Mouse (Mus musculus) megakaryocyte progenitor cell, adult 5-6 weeks (primary cell): ENCODE data around the gene Pigf. TPM values are rescaled to one million over a fixed set of nuclear protein-coding genes. Genes with fewer than 3 reads are reported as not detected.

Experiments
- ATAC-seq: replicated peaks from 2 replicates; pipeline ENCODE4 v1.8.0; 2016; ENCODE audit warnings: mild to moderate bottlenecking, moderate TSS enrichment, inconsistent platforms; ENCODE audit not compliant: poor library complexity
- total RNA-seq, 2 experiments: library from RNA; stranded (forward) in 1 of 2; stranded (reverse) in 1 of 2; fragments of 157-497, 149-512 nt in 1 of 2; fragments of 200-1000 nt in 1 of 2; gene quantifications; 2 replicates each; pipeline versions ENCODE4 v1.2.3 to v1.2.4; 2015 to 2017

The Pigf gene
- total RNA-seq, 2 experiments from 2014 or later = 15.5 to 20.8 TPM

DNA sequence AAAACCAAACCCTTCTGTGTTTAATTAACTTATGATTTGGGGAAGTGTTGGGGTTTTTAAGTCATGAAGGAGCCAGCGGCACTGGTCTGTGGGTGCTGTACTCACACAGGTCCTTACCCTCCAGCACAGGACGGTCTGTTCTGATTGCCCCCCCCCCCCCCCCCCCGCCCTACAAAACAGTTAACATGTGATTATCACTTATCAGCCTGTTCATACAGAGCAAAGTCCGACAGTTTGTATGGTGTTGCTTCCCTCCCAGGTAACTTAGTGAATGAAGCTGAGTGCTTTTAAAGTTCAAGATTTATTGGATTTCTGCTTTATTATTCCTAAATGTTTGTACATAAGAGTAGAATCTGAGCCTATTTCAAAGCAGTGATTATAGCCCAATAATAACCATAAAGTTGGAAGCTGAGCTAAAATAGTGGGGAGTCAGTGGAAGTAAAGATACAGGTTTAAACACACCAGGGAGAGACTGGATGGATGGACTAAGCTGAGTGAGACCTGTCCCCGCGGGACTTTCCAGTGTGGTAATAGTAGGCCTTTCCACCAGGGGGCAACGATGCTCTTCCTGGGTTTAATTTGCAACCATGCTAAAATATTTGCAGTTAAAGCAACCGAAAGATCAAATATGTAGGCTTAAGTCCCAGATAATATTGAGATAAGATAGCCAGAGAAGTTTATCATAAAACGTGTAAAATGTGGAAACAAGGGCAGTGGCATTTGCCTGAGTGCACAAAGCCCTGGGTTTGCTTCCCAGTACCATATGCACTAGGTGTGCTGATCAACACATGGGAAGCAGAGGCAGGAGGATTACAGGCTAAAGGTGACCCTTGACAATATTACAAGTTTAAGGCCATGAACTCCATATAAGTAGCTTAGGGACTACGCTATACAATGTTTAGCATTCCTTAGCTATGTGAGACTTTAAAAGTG, 11.2 kb upstream of the Pigf start:
- ATAC-seq = peak; percentile 95

DNA sequence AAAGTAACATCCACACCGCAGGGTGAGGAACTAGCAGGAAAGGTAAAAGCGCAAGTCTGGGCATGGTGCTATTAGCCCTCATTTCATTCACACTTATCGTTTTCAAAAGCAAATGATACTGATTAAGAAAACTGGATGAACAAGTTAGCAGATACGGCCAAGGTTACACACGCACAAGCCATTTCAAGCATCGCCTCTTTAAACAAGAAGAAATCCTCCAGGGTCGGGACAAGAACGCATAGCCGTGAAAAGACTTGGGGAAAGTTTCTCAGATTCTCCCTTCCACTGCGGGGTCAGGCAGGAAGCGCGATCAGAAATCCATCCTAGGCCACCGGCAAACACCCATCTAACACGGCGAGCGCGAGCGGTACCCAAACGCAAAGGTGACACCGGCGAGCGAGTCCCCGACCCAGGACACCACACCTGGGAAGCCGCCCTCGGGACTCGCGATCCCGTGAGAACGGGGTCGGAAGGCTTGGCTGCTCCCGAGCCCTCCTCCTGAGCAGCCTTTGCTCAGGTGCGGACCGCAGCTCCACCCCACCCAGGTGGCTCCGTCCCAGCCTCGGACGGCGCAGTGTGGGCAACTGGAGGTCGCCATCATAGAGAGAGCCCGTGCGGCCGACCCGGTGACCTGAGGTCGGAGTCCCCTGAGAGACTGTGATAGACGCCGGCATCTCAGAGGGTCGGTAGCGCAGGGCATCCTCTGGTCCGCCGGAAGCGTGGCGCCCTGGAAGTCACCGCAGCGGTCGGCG, 539 bp downstream of the Pigf start:
- ATAC-seq = 0 out of 2 replicates have a peak, but pooled peaks have one; percentile 0

DNA sequence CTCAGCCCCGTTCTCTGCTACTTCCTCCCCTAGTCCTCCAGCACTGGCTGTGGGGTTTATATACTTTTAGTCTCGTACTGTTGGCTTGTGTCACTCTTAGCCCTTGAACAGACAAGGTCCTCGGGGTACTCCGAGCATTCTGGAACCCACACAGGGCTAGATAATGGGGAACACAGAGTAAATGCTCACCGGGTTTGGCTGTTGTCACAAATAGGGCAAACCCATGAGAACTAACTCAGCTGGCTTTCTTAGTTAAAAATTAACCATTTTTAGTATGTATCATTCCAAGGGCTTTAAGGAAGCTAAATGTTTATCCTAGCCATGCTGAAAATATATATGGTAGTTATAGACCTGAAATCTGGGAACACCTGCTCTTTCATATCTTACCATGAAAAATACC, 5.5 kb downstream of the Pigf start:
- no peak for ATAC-seq

DNA sequence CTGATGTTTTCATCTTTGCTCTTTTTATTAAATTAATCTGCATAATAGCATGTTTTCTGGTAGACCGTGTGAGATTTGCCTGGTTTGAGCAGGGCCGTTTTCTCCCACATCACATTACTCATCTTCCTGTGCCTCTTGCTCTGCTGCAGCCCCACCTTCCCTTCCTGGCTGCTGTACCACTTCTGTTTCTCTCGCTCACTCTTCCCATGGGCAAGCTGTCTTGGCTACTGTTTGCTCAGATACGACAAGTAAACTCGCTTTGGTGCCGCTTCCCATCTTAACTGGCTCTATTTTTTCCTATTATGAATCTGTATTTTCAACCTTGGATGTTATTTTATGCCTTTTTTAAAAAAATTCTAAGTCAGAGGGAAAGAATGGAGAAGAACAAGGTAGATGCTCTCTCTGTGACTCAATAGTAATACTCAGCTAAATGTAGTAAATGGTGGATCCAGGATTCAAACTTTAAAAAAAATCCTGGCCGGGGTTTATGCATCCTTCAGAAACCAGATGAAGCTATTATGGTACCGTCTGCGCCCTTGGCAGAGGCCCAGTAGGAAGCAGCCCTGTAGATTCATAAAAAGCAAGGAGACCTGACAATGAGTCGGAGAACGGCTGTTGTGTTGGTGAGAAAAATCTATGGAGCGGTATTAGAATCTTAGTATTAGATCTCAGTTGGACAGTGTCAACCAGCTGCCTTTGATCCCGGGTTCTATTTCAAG, 13.7 kb downstream of the Pigf start:
- ATAC-seq = no peak

DNA sequence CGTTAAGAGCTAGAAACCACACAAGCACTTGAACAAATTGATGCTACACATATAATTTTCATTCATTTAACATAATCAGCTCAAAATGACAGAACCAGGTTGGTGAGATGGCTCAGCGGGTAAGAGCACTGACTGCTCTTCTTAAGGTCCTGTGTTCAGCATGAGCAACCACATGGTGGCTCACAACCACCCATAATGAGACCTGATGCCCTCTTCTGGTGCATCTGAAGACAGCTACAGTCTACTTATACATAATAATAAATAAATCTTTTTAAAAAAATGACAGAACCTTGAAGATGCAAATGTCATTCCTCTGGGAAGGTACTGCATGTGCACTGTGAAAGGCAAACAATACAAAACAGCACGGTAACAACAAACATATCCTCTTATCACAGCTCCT, 16.3 kb downstream of the Pigf start:
- ATAC-seq = no peak

DNA sequence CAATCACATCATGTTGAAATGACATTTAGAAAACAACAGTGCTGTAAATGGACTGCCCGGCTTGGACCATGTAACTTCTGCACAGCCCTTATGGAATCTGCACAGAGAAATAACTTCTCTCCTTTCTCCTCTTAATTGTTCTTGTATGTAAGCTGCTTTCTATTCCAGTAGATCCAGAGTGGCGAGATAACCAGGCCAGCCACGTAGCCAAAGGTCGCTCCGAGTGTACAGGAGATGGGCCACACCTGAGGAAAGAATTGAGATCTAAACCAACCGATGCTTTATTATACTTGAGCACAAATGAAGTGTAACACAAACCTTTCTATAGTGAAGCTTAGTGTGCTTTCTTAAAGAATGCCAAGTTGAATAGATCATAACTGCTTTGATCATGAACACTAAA, 27.9 kb downstream of the Pigf start:
- ATAC-seq = no peak

DNA sequence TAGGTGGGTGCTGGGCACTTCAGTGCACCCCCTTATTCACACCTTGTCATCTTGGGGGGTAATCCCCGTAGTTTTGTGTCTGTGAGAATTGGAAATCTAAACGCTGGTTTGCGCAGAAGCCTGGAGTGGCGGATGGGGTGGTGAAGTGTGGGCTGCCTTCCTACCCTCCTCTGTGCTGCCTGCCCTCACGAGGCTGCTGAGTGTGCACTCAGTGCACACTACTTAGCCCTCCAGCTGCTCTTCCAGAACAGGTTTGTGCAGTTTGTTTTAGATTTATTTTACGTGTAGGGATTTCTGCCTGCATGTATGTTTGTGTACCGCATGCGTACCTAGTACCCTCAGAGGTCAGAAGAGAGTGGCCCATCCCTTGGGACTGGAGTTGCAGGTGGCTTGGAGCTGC, 33.9 kb downstream of the Pigf start:
- no peak for ATAC-seq

DNA sequence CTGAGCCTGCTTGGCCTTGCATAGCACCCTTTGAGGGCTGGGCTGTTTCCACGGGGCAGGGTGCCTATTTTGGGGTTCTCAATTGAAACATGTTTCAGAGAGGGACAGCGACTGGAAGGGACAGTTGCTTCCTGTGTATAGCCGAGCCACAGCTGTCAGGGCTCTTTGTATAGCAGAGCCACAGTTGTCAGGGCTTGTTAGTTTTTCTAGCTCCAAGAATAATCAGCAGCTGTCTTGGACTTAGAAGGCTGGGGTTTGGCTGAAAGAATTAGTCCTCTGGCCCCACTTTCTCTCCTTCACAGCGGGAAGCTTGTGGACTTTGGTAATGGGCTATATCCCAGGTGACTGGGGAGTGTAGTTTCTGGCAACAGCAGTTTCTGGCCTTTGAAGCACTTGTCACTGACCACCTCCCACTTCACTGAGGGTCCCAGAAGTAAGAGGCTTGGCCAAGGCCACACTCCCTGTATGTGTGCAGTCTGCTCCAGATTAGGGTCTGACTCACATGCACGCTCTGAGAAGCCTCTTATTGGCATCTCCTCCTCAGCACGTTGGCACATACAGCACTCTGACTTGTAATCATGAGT, 36.5 kb downstream of the Pigf start:
- no peak for ATAC-seq

DNA sequence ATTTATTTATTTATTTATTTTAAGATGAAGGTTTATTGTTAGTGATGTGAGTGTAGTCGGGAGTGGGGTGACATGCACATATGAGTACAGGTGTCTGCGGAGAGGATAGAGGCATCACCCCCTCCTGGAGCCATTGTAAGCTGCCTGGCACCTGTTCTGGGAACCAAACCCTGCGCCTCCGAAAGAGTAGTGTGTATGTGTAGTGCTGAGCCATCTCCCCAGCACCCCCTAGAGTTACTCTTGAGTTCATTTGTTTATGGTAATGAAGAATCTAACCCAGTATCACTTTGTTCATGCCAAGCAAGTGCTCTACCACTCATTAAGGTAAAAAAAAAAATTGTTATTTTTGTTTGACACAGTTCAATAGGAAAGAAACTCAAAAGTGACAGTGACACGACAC, 37.0 kb downstream of the Pigf start:
- ATAC-seq = no peak

DNA sequence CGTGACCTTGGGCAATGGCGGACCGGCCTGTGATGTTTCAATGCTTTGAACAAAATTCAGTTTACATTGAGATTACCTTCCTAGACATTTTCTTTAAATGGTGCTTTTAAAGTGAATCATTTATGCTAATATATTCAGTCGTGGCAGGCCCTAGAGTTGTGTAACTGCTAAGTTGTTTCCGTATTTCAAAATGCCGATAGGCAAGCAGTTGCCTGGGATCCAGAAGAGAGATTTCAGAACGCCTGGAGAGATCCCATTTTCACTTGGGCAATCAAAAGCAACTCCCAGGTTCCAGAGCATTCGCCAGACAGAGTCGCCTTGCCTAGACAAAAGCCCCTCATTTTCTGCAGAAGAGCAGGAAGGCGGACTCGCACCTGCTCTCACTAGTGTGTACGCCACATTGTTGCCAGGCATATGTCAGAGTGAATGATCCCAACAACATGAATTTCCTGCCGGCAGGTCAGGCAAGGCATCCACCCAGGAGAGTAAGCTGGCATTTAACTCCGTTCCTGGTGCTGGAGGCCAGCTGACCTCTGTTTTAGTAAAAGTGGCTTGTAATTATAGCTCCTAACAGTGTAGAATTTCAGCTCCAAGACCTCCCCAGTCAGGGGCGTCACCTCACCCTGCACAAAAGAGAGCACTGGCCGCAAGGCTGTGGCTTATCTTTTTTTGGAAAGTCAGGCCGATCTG, 38.6 kb downstream of the Pigf start:
- ATAC-seq = 0 out of 2 replicates have a peak, but pooled peaks have one; percentile 42

DNA sequence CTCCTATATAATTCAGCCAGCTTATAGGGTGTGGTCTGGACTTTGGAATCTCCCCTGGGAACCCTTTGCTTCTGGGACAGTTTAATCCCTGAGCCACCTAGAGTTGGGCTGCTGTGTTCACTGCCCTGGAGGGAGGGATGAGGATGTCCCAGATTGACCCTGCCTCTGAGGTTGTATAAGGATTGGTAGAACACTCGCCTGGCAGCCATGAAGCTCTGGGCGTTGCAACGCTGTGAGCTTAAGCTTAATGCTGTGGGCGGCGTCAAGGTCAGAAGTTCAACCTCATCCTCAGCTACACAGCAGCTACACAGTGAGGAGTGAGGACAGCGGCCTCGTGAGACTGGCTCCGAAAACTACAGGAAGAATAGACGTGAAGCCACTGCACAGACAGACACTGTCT, 42.7 kb downstream of the Pigf start:
- no peak for ATAC-seq

DNA sequence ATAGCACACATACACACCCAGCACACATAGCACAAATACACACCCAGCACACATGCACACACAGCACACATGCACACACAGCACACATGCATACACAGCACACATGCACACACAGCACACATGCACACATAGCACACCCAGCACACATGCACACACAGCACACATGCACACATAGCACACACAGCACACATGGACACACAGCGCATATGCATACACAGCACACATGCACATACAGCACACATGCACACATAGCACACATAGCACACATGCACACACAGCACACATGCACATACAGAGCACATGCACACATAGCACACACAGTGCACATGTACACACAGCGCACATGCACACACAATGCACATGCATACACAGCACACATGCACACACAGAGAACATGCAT, 43.5 kb downstream of the Pigf start:
- ATAC-seq = no peak

DNA sequence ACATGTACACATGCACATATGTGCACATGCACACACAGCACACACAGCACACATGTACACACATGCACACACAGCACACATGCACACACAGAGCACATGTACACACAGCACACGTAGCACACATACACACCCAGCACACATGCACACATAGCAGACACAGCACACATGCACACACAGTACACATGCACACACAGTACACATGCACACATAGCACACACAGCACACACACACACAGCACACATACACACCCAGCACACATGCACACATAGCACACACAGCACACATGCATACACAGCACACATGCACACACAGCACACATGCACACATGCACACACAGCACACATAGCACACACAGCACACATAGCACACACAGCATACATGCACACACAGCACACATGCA, 44.0 kb downstream of the Pigf start:
- ATAC-seq = no peak

DNA sequence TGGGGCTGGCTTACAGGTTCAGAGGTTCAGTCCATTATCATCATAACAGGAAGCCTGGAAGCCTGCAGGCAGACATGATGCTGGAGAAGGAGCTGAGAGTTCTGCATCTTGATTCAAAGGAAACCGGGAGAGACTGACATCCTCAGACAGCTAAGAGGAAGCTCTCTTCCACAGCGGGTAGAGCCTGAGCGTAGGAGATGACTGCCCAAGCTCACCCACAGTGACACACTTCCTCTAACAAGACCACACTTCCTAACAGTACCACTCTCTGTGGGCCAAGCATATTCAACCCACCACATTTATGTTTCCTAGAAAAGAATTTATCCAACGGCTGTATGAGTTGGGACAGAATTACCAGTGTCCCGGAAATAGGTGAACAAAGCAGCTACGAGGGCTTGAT, 46.7 kb downstream of the Pigf start:
- peak; percentile 92 for ATAC-seq

DNA sequence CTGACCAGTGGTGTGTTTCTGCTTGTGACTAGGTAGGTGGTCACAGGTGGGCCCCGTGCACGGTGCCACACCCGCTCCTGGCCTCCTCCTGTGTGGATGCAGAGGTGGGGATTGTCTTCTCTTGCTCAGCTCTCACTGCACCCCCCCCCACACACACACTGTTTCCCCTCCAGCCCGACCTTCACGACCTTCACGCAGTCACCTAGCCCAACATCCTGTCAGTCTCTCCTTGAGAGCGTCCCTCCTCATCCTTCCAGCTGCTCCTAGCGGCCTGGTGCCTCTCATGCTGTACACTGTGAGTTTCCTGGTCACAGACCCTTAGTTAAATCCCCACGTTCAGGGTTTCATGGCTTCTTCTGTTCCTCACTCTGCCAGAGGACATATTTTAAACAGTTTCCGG, 48.8 kb downstream of the Pigf start:
- ATAC-seq = no peak

DNA sequence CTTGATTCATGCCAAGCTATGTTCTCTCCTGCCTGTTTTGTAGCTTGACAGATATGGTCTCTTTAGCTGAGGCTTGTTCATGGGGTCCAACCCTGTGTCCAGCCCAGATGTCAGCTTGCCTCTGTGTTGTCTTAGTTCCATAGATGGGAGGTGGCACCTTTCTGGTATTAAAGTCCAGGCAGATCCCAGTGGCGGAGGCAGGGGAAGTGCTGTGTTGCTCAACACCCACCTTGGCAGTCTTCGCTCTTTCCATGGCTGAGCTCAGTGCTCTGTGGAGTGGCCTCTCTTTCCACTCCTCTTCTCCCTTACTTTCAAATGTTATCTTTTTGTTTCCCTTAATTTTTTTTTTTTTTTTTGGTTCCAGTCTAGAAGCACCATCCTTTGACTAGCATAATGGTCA, 52.1 kb downstream of the Pigf start:
- ATAC-seq = peak; percentile 57

DNA sequence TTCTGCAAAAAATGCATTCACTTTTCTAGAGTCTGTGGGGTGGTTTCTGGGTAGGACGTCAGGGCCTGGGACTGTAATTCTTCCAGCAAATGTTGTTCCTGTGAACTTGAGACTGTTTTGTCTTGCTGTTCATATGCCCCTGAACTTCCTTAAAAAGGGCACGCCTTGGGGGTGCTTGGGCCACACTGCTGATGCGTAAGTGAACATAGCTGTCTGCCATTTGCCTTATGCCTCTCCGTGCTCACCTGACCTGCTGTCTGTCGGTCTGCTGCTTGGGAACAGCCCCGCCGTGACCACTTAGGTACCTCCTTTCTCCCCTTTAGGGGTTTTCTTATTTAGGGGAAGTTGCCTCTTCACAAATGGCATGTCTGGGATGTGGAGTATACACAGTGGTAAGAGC, 53.3 kb downstream of the Pigf start:
- peak; percentile 21; the same call in 1 of the 2 replicates for ATAC-seq

DNA sequence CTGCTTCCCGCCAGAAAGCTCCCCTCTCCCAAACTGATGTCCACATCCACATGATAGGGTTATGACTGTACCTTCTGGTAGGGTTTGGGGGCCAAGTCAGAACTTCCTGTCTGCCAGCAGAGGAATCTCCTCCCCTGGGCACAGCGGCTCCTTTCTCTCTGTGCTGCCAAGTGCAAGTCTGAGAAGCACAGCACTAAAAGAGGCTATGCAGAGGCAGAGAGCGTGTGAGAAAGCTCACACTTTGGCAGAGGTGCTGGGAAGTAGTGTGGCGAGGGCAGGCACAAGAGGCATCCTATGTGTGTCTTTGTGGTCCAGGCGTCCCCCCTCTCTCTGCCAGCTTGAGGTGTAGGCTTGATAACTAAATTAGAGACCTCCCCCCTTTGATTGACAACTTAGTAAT, 54.2 kb downstream of the Pigf start:
- 0 out of 2 replicates have a peak, but pooled peaks have one; percentile 10 for ATAC-seq

DNA sequence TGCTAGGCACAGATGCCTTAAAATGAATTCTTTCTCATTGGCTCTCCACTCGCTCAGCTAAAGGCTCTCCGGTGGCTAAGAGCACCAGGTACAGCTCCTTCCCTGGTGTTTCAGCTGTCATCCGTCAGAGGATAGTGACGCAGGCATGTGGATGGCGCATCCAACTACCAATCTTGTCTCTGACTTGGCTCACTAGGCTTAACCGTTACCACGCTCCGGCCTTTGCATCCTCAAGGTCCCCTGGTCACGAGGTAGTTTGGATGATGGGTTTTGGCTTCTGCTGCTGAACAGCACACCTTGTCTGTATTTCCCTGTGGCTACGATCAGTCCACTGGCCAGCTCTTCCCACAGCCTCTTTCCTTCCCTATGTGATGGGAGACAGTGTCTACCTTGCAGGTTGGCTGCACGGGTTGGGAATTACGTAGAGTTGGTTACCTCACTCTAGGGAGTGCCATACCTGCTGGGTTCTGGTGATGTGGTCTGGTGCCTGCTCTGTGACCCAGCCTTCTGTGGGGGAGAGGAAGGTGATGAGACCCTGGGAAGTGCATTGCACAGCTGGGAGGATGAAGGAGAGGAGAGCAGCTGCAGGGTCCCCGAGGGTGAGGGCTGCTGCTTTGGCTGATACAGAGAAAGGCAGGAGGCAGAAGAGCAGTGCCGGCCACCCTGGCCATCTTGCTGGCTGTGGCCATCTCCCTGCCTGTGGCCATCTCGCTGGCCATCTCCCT, 55.0 kb downstream of the Pigf start:
- ATAC-seq = no peak

DNA sequence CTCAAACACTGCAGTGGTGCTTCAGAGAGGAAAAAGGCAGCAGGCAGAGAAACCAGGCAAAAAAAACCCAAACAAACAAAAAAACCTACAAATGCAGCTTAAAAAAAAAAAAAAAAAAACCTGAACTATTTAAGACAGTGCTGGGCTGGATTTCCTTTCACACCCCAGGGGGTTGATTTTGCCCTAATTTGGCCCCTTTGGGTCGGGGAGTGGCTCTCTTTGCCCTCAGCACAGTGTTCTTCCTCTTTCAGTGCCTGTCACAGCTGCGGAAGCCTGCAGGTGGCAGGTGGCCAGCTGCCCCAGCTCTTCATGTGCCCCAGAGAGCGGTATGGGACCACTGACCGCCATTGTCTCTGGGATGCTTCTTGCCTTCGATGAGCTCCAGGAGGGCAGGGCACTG, 55.6 kb downstream of the Pigf start:
- peak; percentile 63 for ATAC-seq
